Mouse (Mus musculus) cerebellum, adult 2 months (tissue): ENCODE measurements around the gene Vwa1.

Source experiments
- CTCF ChIP-seq: fragments of 200-500 bp; IDR thresholded peaks from 2 replicates; pipeline ENCODE4 v1.5.1; 2011; ENCODE audit warnings: low read depth, mild to moderate bottlenecking, control low read depth, low read length, moderate library complexity, borderline replicate concordance; ENCODE audit not compliant: insufficient read depth
- POLR2A ChIP-seq: fragments of 200-500 bp; IDR thresholded peaks from 2 replicates; pipeline ENCODE4 v1.6.1; 2011; ENCODE audit warnings: low read length, control low read depth, borderline replicate concordance; ENCODE audit not compliant: insufficient read depth

GRCm38 (mm10) chr4:155770626-155771025, 3.9 kb downstream of the Vwa1 start:
- no peak for TF ChIP-seq CTCF
- TF ChIP-seq POLR2A: no peak
